Mouse (Mus musculus): ENCODE data around the gene Igsf8. TPM values are rescaled to one million over a fixed set of nuclear protein-coding genes. Genes with fewer than 3 reads are reported as not detected.

The Igsf8 gene
- polyA plus RNA-seq, 1 experiment from 2014 or later: 17.7 TPM

- H3K36me3 ChIP-seq (ENCODE audit: control insufficient read depth, insufficient read depth): peaks cover 33% of the 10 kb centered on the region; the same call in 1 of the 2 replicates
- H3K9ac ChIP-seq (ENCODE audit: low read depth, low read length): no peak overlapping the region
- WGBS: 89% methylated on average over 3 of the region's 3 CpGs
- TF ChIP-seq CTCF (IDR thresholded peaks at IDR 0.05; ENCODE audit: low read depth): no peak
- H3K9me3 ChIP-seq (ENCODE audit: control insufficient read depth): no peaks in the 10 kb centered on the region
- H3K27ac ChIP-seq (ENCODE audit: low read depth, low read length): no peak overlapping the region
- 0 out of 2 replicates have a peak, but pooled peaks cover 6% of the 10 kb centered on the region for H3K4me1 ChIP-seq (replicated peaks; ENCODE audit: control insufficient read depth, insufficient read depth, low read length)
- H3K27me3 ChIP-seq (replicated peaks; ENCODE audit: control insufficient read depth, insufficient read depth, low read length): no peaks in the 10 kb centered on the region
- ATAC-seq: no peak
- no peak overlapping the region for H3K4me2 ChIP-seq (replicated peaks; ENCODE audit: low read depth)
- H3K4me3 ChIP-seq (ENCODE audit: low read depth, low read length): no peak overlapping the region
Measured at GRCm38 (mm10) chr1:172314911-172315310, 53.5 kb downstream of the Igsf8 start.

- TF ChIP-seq CTCF (IDR thresholded peaks at IDR 0.05; ENCODE audit: low read depth): no peak
- Histone ChIP-seq H3K27ac (ENCODE audit: low read depth, low read length) (no peak overlapping the region), H3K9ac (ENCODE audit: low read depth, low read length) (no peak overlapping the region), H3K4me3 (ENCODE audit: low read depth, low read length) (no peak overlapping the region), H3K27me3 (replicated peaks; ENCODE audit: control insufficient read depth, insufficient read depth, low read length) (no peaks in the 10 kb centered on the region), H3K9me3 (ENCODE audit: control insufficient read depth) (no peaks in the 10 kb centered on the region), H3K36me3 (ENCODE audit: control insufficient read depth, insufficient read depth) (peaks cover 33% of the 10 kb centered on the region; the same call in 1 of the 2 replicates), H3K4me2 (replicated peaks; ENCODE audit: low read depth) (no peak overlapping the region), H3K4me1 (replicated peaks; ENCODE audit: control insufficient read depth, insufficient read depth, low read length) (no peaks in the 10 kb centered on the region)
- ATAC-seq: no peak
- 81% methylated on average over 18 of the region's 18 CpGs for WGBS
Measured at GRCm38 (mm10) chr1:172317431-172317830, 56.0 kb downstream of the Igsf8 start.

DNA sequence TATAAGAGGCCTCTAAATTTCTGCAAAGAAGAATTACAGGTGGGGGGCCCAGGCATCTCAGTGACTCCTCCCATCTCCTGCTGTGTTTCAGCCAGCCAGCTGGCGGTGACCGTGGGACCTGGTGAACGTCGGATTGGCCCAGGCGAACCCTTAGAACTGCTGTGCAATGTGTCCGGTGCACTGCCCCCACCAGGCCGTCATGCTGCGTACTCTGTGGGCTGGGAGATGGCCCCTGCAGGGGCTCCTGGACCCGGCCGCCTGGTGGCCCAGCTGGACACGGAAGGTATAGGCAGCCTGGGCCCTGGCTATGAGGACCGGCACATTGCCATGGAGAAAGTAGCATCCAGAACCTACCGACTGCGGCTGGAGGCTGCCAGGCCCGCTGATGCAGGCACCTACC, 56.5 kb downstream of the Igsf8 start:
- Histone ChIP-seq H3K4me2 (replicated peaks; ENCODE audit: low read depth) (no peak overlapping the region), H3K27ac (ENCODE audit: low read depth, low read length) (no peak overlapping the region), H3K27me3 (replicated peaks; ENCODE audit: control insufficient read depth, insufficient read depth, low read length) (no peaks in the 10 kb centered on the region), H3K4me3 (ENCODE audit: low read depth, low read length) (no peak overlapping the region), H3K9ac (ENCODE audit: low read depth, low read length) (no peak overlapping the region), H3K36me3 (ENCODE audit: control insufficient read depth, insufficient read depth) (peaks cover 33% of the 10 kb centered on the region; the same call in 1 of the 2 replicates), H3K4me1 (replicated peaks; ENCODE audit: control insufficient read depth, insufficient read depth, low read length) (no peaks in the 10 kb centered on the region), H3K9me3 (ENCODE audit: control insufficient read depth) (no peaks in the 10 kb centered on the region)
- 83% methylated on average over 15 of the region's 15 CpGs for WGBS
- no peak for TF ChIP-seq CTCF (IDR thresholded peaks at IDR 0.05; ENCODE audit: low read depth)
- ATAC-seq: no peak

- no peak for ATAC-seq
- Histone ChIP-seq H3K4me3 (ENCODE audit: low read depth, low read length) (no peak overlapping the region), H3K36me3 (ENCODE audit: control insufficient read depth, insufficient read depth) (peaks cover 33% of the 10 kb centered on the region; the same call in 1 of the 2 replicates), H3K4me1 (replicated peaks; ENCODE audit: control insufficient read depth, insufficient read depth, low read length) (no peaks in the 10 kb centered on the region), H3K9ac (ENCODE audit: low read depth, low read length) (no peak overlapping the region), H3K4me2 (replicated peaks; ENCODE audit: low read depth) (no peak overlapping the region), H3K9me3 (ENCODE audit: control insufficient read depth) (no peaks in the 10 kb centered on the region), H3K27me3 (replicated peaks; ENCODE audit: control insufficient read depth, insufficient read depth, low read length) (no peaks in the 10 kb centered on the region), H3K27ac (ENCODE audit: low read depth, low read length) (no peak overlapping the region; the same call in 1 of the 2 replicates)
- no peak for TF ChIP-seq CTCF (IDR thresholded peaks at IDR 0.05; ENCODE audit: low read depth)
- 86% methylated on average over 19 of the region's 19 CpGs for WGBS
Measured at GRCm38 (mm10) chr1:172318424-172319035, 57.1 kb downstream of the Igsf8 start.

DNA sequence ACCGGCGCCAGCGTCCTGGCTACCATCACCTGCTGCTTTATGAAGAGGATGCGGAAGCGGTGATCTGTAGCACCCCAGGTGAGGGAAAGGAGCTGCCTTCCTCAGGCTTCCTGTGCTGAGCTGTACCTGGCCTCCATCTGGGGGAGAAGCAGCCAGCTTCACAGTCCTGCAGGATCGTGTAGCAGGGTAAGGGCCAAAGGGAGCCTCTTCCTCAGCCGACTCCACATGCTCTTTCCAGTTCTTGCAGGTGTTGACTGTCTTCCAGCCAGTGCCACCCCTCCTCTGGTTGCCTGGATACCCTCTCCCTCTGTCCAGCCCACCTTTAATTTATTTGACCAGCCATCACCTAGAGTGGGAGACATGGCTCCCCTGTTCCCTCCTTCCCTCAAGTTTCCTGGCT, 57.9 kb downstream of the Igsf8 start:
- no peak overlapping the region for H3K4me3 ChIP-seq (ENCODE audit: low read depth, low read length)
- no peak overlapping the region for H3K9ac ChIP-seq (ENCODE audit: low read depth, low read length)
- H3K27me3 ChIP-seq (replicated peaks; ENCODE audit: control insufficient read depth, insufficient read depth, low read length): no peaks in the 10 kb centered on the region
- H3K4me1 ChIP-seq (replicated peaks; ENCODE audit: control insufficient read depth, insufficient read depth, low read length): no peaks in the 10 kb centered on the region
- WGBS: 84% methylated on average over 7 of the region's 7 CpGs
- TF ChIP-seq CTCF (IDR thresholded peaks at IDR 0.05; ENCODE audit: low read depth): no peak
- no peaks in the 10 kb centered on the region for H3K9me3 ChIP-seq (ENCODE audit: control insufficient read depth)
- no peak for ATAC-seq
- no peak overlapping the region for H3K4me2 ChIP-seq (replicated peaks; ENCODE audit: low read depth)
- H3K36me3 ChIP-seq (ENCODE audit: control insufficient read depth, insufficient read depth): peaks cover 33% of the 10 kb centered on the region; the same call in 1 of the 2 replicates
- H3K27ac ChIP-seq (ENCODE audit: low read depth, low read length): no peak overlapping the region

- no peak for TF ChIP-seq CTCF (IDR thresholded peaks at IDR 0.05; ENCODE audit: low read depth)
- peaks cover 33% of the 10 kb centered on the region; the same call in 1 of the 2 replicates for H3K36me3 ChIP-seq (ENCODE audit: control insufficient read depth, insufficient read depth)
- no peak overlapping the region for H3K4me2 ChIP-seq (replicated peaks; ENCODE audit: low read depth)
- 32% methylated on average over 5 of the region's 5 CpGs for WGBS
- H3K27me3 ChIP-seq (replicated peaks; ENCODE audit: control insufficient read depth, insufficient read depth, low read length): peaks cover 2% of the 10 kb centered on the region; the same call in 1 of the 2 replicates
- no peak overlapping the region for H3K4me3 ChIP-seq (ENCODE audit: low read depth, low read length)
- no peak overlapping the region for H3K9ac ChIP-seq (ENCODE audit: low read depth, low read length)
- no peak for ATAC-seq
- H3K4me1 ChIP-seq (replicated peaks; ENCODE audit: control insufficient read depth, insufficient read depth, low read length): no peaks in the 10 kb centered on the region
- H3K27ac ChIP-seq (ENCODE audit: low read depth, low read length): no peak overlapping the region
- no peaks in the 10 kb centered on the region for H3K9me3 ChIP-seq (ENCODE audit: control insufficient read depth)
Measured at GRCm38 (mm10) chr1:172319921-172320411, 58.5 kb downstream of the Igsf8 start.
